Mouse (Mus musculus) embryonic facial prominence, embryonic 14.5 days (tissue): ENCODE data around the gene Xpo5. TPM values are rescaled to one million over a fixed set of nuclear protein-coding genes. Genes with fewer than 3 reads are reported as not detected.

Source experiments
- ATAC-seq: fragments of 200-750 bp; cut with Nextera tagmentation; 2 replicates; pipeline ENCODE4 v1.8.0; 2017; ENCODE audit warnings: low read depth, moderate number of reproducible peaks, moderate TSS enrichment
- DNase-seq: peaks from one replicate; pipeline ENCODE4 v3.0.0-alpha.2; 2015; ENCODE audit warnings: low spot score
- H3K27ac ChIP-seq: fragments of 300-500 bp; sonication (generic); replicated peaks from 2 replicates; pipeline ENCODE4 v1.5.1; 2014; ENCODE audit warnings: low read depth, mild to moderate bottlenecking, low read length, moderate library complexity
- H3K27me3 ChIP-seq: fragments of 300-500 bp; sonication (generic); replicated peaks from 2 replicates; pipeline ENCODE4 v1.6.1; 2014; ENCODE audit warnings: low read length; ENCODE audit not compliant: control insufficient read depth, insufficient read depth
- H3K36me3 ChIP-seq: fragments of 300-500 bp; sonication (generic); 2 replicates; pipeline ENCODE4 v1.6.1; 2014; ENCODE audit warnings: low read length, mixed read lengths; ENCODE audit not compliant: control insufficient read depth, insufficient read depth
- H3K4me1 ChIP-seq: fragments of 300-500 bp; sonication (generic); 2 replicates; pipeline ENCODE4 v1.6.1; 2014; ENCODE audit warnings: antibody characterized with exemption, low read length; ENCODE audit not compliant: control insufficient read depth, insufficient read depth
- H3K4me2 ChIP-seq: fragments of 300-500 bp; sonication (generic); 2 replicates; pipeline ENCODE4 v1.6.1; 2014; ENCODE audit warnings: low read depth, mild to moderate bottlenecking, low read length, moderate library complexity, mixed read lengths
- H3K4me3 ChIP-seq: fragments of 300-500 bp; sonication (generic); 2 replicates; pipeline ENCODE4 v1.5.1; 2014; ENCODE audit warnings: low read depth, mild to moderate bottlenecking, low read length
- H3K9ac ChIP-seq: fragments of 300-500 bp; sonication (generic); 2 replicates; pipeline ENCODE4 v1.6.1; 2014; ENCODE audit warnings: low read depth, mild to moderate bottlenecking, low read length, moderate library complexity, mixed read lengths
- H3K9me3 ChIP-seq: fragments of 300-500 bp; sonication (generic); 2 replicates; pipeline ENCODE4 v1.6.1; 2016; ENCODE audit warnings: low read length; ENCODE audit not compliant: control insufficient read depth
- WGBS: fragments of 180-500 bp; shearing (Covaris S2); extraction: QIAGEN DNeasy Blood & Tissue Kit; methylation state at CpG from one replicate; pipeline ENCODE4 v1.1.7; 2014; 5-methylcytosine and 5-hydroxymethylcytosine counted together
- polyA plus RNA-seq: library from polyadenylated mRNA; unstranded; fragments of >200 nt; fragmentation: Nextera tagmentation; extraction: Ambion mirVana; gene quantifications from 2 replicates; pipeline ENCODE4 v1.2.1, GENCODE M21; 2014

The Xpo5 gene
- polyA plus RNA-seq, 1 experiment from 2014 or later, result 42.3 TPM

- H3K4me2 ChIP-seq, result no peak overlapping the region
- 25% methylated on average over 6 of the region's 6 CpGs for WGBS
- H3K9me3 ChIP-seq, result no peaks in the 10 kb centered on the region
- no peak overlapping the region for H3K27ac ChIP-seq
- H3K4me3 ChIP-seq, result no peak overlapping the region
- ATAC-seq (no peak), DNase-seq (no peak)
- H3K27me3 ChIP-seq, result peaks cover 16% of the 10 kb centered on the region
- peaks cover 65% of the 10 kb centered on the region for H3K36me3 ChIP-seq
- no peak overlapping the region for H3K9ac ChIP-seq
- no peaks in the 10 kb centered on the region; the same call in 1 of the 2 replicates for H3K4me1 ChIP-seq
Observed at GRCm38 (mm10) chr17:46255147-46255546, 52.6 kb downstream of the Xpo5 start.

GRCm38 (mm10) chr17:46258279-46259053 lies 55.9 kb downstream of the Xpo5 start:
- WGBS, result 86% methylated on average over 29 of the region's 30 CpGs
- H3K27ac ChIP-seq, result no peak overlapping the region
- H3K9me3 ChIP-seq, result no peaks in the 10 kb centered on the region
- H3K27me3 ChIP-seq, result peaks cover 16% of the 10 kb centered on the region
- DNase-seq (no peak), ATAC-seq (no peak)
- H3K4me3 ChIP-seq, result no peak overlapping the region
- no peak overlapping the region for H3K9ac ChIP-seq
- H3K4me2 ChIP-seq, result no peak overlapping the region
- no peaks in the 10 kb centered on the region; the same call in 1 of the 2 replicates for H3K4me1 ChIP-seq
- peaks cover 71% of the 10 kb centered on the region for H3K36me3 ChIP-seq

GRCm38 (mm10) chr17:46259675-46260074 lies 57.1 kb downstream of the Xpo5 start:
- Histone ChIP-seq H3K4me2 (no peak overlapping the region), H3K27me3 (peaks cover 8% of the 10 kb centered on the region), H3K9ac (no peak overlapping the region), H3K9me3 (no peaks in the 10 kb centered on the region), H3K27ac (no peak overlapping the region), H3K36me3 (peaks cover 83% of the 10 kb centered on the region), H3K4me3 (no peak overlapping the region), H3K4me1 (no peaks in the 10 kb centered on the region)
- DNase-seq, result no peak
- 89% methylated on average over 16 of the region's 17 CpGs for WGBS
- ATAC-seq, result no peak

- H3K9me3 ChIP-seq, result no peaks in the 10 kb centered on the region
- DNase-seq (no peak), ATAC-seq (no peak)
- no peak overlapping the region for H3K4me2 ChIP-seq
- peaks cover 91% of the 10 kb centered on the region for H3K36me3 ChIP-seq
- H3K9ac ChIP-seq, result no peak overlapping the region
- H3K4me1 ChIP-seq, result no peaks in the 10 kb centered on the region
- H3K4me3 ChIP-seq, result no peak overlapping the region
- WGBS, result 78% methylated on average over 5 of the region's 5 CpGs
- H3K27ac ChIP-seq, result no peak overlapping the region
- no peaks in the 10 kb centered on the region for H3K27me3 ChIP-seq
Observed at GRCm38 (mm10) chr17:46262201-46262694, 59.7 kb downstream of the Xpo5 start.

GRCm38 (mm10) chr17:46265502-46265901 lies 62.9 kb downstream of the Xpo5 start:
- no peak overlapping the region for H3K27ac ChIP-seq
- no peaks in the 10 kb centered on the region for H3K9me3 ChIP-seq
- H3K27me3 ChIP-seq, result no peaks in the 10 kb centered on the region
- no peaks in the 10 kb centered on the region for H3K4me1 ChIP-seq
- peaks cover 79% of the 10 kb centered on the region for H3K36me3 ChIP-seq
- H3K9ac ChIP-seq, result no peak overlapping the region
- DNase-seq (no peak), ATAC-seq (no peak)
- WGBS, result 75% methylated on average over 12 of the region's 12 CpGs
- no peak overlapping the region for H3K4me2 ChIP-seq
- H3K4me3 ChIP-seq, result no peak overlapping the region

- Histone ChIP-seq H3K4me3 (no peak overlapping the region), H3K9ac (peak overlapping the region; percentile 30; the same call in 1 of the 2 replicates), H3K36me3 (peaks cover 79% of the 10 kb centered on the region), H3K9me3 (no peaks in the 10 kb centered on the region), H3K27me3 (no peaks in the 10 kb centered on the region), H3K27ac (peak overlapping the region; percentile 68; the same call in 1 of the 2 replicates), H3K4me1 (no peaks in the 10 kb centered on the region), H3K4me2 (no peak overlapping the region)
- WGBS, result 16% methylated on average over 14 of the region's 14 CpGs
- DNase-seq, result peak; percentile 89
- peak; percentile 72 for ATAC-seq
Observed at GRCm38 (mm10) chr17:46265918-46266618, 63.5 kb downstream of the Xpo5 start.

- peaks cover 79% of the 10 kb centered on the region for H3K36me3 ChIP-seq
- ATAC-seq (no peak), DNase-seq (no peak)
- H3K4me3 ChIP-seq, result no peak overlapping the region
- H3K27ac ChIP-seq, result peak overlapping the region; percentile 68
- no peak overlapping the region for H3K9ac ChIP-seq
- no peaks in the 10 kb centered on the region for H3K27me3 ChIP-seq
- no peaks in the 10 kb centered on the region for H3K4me1 ChIP-seq
- H3K9me3 ChIP-seq, result no peaks in the 10 kb centered on the region
- 47% methylated on average over 6 of the region's 6 CpGs for WGBS
- H3K4me2 ChIP-seq, result no peak overlapping the region
Observed at GRCm38 (mm10) chr17:46266986-46267385, 64.4 kb downstream of the Xpo5 start.

GRCm38 (mm10) chr17:46267511-46267910 lies 64.9 kb downstream of the Xpo5 start:
- H3K4me3 ChIP-seq, result no peak overlapping the region
- no peaks in the 10 kb centered on the region for H3K27me3 ChIP-seq
- H3K36me3 ChIP-seq, result peaks cover 76% of the 10 kb centered on the region
- no peaks in the 10 kb centered on the region for H3K4me1 ChIP-seq
- H3K9ac ChIP-seq, result no peak overlapping the region
- 77% methylated on average over 7 of the region's 7 CpGs for WGBS
- no peak for DNase-seq
- H3K9me3 ChIP-seq, result no peaks in the 10 kb centered on the region
- no peak overlapping the region for H3K4me2 ChIP-seq
- ATAC-seq, result no peak
- H3K27ac ChIP-seq, result no peak overlapping the region
